Mouse (Mus musculus) stomach, embryonic 14.5 days (tissue): Measurements from ENCODE around the gene Creg2. TPM values are rescaled to one million over a fixed set of nuclear protein-coding genes. Genes with fewer than 3 reads are reported as not detected.

ENCODE experiments used
- ATAC-seq: fragments of 200-750 bp; cut with Nextera tagmentation; 2 replicates; pipeline ENCODE4 v1.8.0; 2017; ENCODE audit warnings: low read depth, moderate TSS enrichment; ENCODE audit not compliant: insufficient number of reproducible peaks, insufficient read depth, low FRiP score
- H3K27ac ChIP-seq: fragments of 300-500 bp; sonication (generic); 2 replicates; pipeline ENCODE4 v1.5.1; 2014; ENCODE audit warnings: mild to moderate bottlenecking, low read length, moderate library complexity, mixed read lengths
- H3K27me3 ChIP-seq: fragments of 300-500 bp; sonication (generic); 2 replicates; pipeline ENCODE4 v1.6.1; 2014; ENCODE audit warnings: low read length, control low read depth, mixed read lengths; ENCODE audit not compliant: control insufficient read depth, insufficient read depth
- H3K36me3 ChIP-seq: fragments of 300-500 bp; sonication (generic); 2 replicates; pipeline ENCODE4 v1.6.1; 2014; ENCODE audit warnings: mild to moderate bottlenecking, control low read depth, low read length, moderate library complexity, mixed read lengths; ENCODE audit not compliant: control insufficient read depth, insufficient read depth
- H3K4me1 ChIP-seq: fragments of 300-500 bp; sonication (generic); 2 replicates; pipeline ENCODE4 v1.6.1; 2014; ENCODE audit warnings: low read length, control low read depth, mixed read lengths; ENCODE audit not compliant: control insufficient read depth, insufficient read depth
- H3K4me2 ChIP-seq: fragments of 300-500 bp; sonication (generic); replicated peaks from 2 replicates; pipeline ENCODE4 v1.6.1; 2014; ENCODE audit warnings: low read depth, low read length, control low read depth
- H3K4me3 ChIP-seq: fragments of 300-500 bp; sonication (generic); 2 replicates; pipeline ENCODE4 v1.5.1; 2014; ENCODE audit warnings: low read depth, low read length, control low read depth
- H3K9ac ChIP-seq: fragments of 300-500 bp; sonication (generic); replicated peaks from 2 replicates; pipeline ENCODE4 v1.6.1; 2014; ENCODE audit warnings: low read depth, mild to moderate bottlenecking, control low read depth, low read length, moderate library complexity, mixed read lengths
- H3K9me3 ChIP-seq: fragments of 300-500 bp; sonication (generic); 2 replicates; pipeline ENCODE4 v1.6.1; 2016; ENCODE audit warnings: low read depth, low read length, control low read depth; ENCODE audit not compliant: control insufficient read depth
- WGBS: fragments of 180-500 bp; shearing (Covaris S2); extraction: QIAGEN DNeasy Blood & Tissue Kit; methylation state at CpG from one replicate; pipeline ENCODE4 v1.1.7; 2014; 5-methylcytosine and 5-hydroxymethylcytosine counted together
- polyA plus RNA-seq: library from polyadenylated mRNA; unstranded; fragments of >200 nt; fragmentation: Nextera tagmentation; extraction: Ambion mirVana; gene quantifications from 2 replicates; pipeline ENCODE4 v1.2.1, GENCODE M21; 2014

Gene Creg2
- polyA plus RNA-seq, 1 experiment from 2014 or later: 0.29 TPM

- Histone ChIP-seq H3K36me3 (no peaks in the 10 kb centered on the region), H3K27me3 (0 out of 2 replicates have a peak, but pooled peaks cover 12% of the 10 kb centered on the region), H3K4me2 (no peak overlapping the region), H3K9me3 (0 out of 2 replicates have a peak, but pooled peaks cover 4% of the 10 kb centered on the region), H3K4me3 (no peak overlapping the region), H3K27ac (no peak overlapping the region), H3K4me1 (peaks cover 4% of the 10 kb centered on the region; the same call in 1 of the 2 replicates), H3K9ac (no peak overlapping the region)
- ATAC-seq: no peak
- 57% methylated on average over 8 of the region's 8 CpGs for WGBS
Measured at GRCm38 (mm10) chr1:39645905-39646759, 5.1 kb downstream of the Creg2 start.

- Histone ChIP-seq H3K4me3 (no peak overlapping the region), H3K27me3 (0 out of 2 replicates have a peak, but pooled peaks cover 6% of the 10 kb centered on the region), H3K4me1 (no peaks in the 10 kb centered on the region), H3K4me2 (no peak overlapping the region), H3K9ac (no peak overlapping the region), H3K36me3 (no peaks in the 10 kb centered on the region), H3K9me3 (0 out of 2 replicates have a peak, but pooled peaks cover 4% of the 10 kb centered on the region), H3K27ac (no peak overlapping the region)
- ATAC-seq: no peak
- 63% methylated on average over 1 of the region's 1 CpGs for WGBS
Measured at GRCm38 (mm10) chr1:39644333-39644732, 6.9 kb downstream of the Creg2 start.

GRCm38 (mm10) chr1:39641667-39642066 is 9.6 kb downstream of the Creg2 start:
- Histone ChIP-seq H3K9me3 (0 out of 2 replicates have a peak, but pooled peaks cover 4% of the 10 kb centered on the region), H3K36me3 (no peaks in the 10 kb centered on the region), H3K4me1 (no peaks in the 10 kb centered on the region), H3K4me2 (no peak overlapping the region), H3K4me3 (no peak overlapping the region), H3K27ac (no peak overlapping the region), H3K27me3 (no peaks in the 10 kb centered on the region), H3K9ac (no peak overlapping the region)
- no peak for ATAC-seq
- 87% methylated on average over 7 of the region's 7 CpGs for WGBS

- ATAC-seq: 0 out of 2 replicates have a peak, but pooled peaks have one; percentile 10
- no peak overlapping the region for H3K4me3 ChIP-seq
Measured at GRCm38 (mm10) chr1:39637139-39637538, 14.1 kb downstream of the Creg2 start.

GRCm38 (mm10) chr1:39636660-39637059 is 14.6 kb downstream of the Creg2 start:
- no peak overlapping the region for H3K4me2 ChIP-seq
- no peaks in the 10 kb centered on the region for H3K27me3 ChIP-seq
- H3K4me1 ChIP-seq: no peaks in the 10 kb centered on the region
- no peak overlapping the region for H3K9ac ChIP-seq
- H3K9me3 ChIP-seq: 0 out of 2 replicates have a peak, but pooled peaks cover 1% of the 10 kb centered on the region
- H3K27ac ChIP-seq: no peak overlapping the region
- peak; percentile 85 for ATAC-seq
- no peaks in the 10 kb centered on the region for H3K36me3 ChIP-seq
- H3K4me3 ChIP-seq: no peak overlapping the region
- 8% methylated on average over 5 of the region's 5 CpGs for WGBS

More at GRCm38 (mm10) chr1:39637139-39637538, 14.1 kb downstream of the Creg2 start:
- Histone ChIP-seq H3K9me3 (0 out of 2 replicates have a peak, but pooled peaks cover 4% of the 10 kb centered on the region), H3K27me3 (no peaks in the 10 kb centered on the region), H3K27ac (no peak overlapping the region), H3K4me2 (no peak overlapping the region), H3K4me1 (no peaks in the 10 kb centered on the region), H3K36me3 (no peaks in the 10 kb centered on the region), H3K9ac (no peak overlapping the region)
- WGBS: 58% methylated on average over 8 of the region's 8 CpGs

- no peak overlapping the region for H3K4me3 ChIP-seq
- H3K36me3 ChIP-seq: no peaks in the 10 kb centered on the region
- no peak overlapping the region for H3K4me2 ChIP-seq
- H3K4me1 ChIP-seq: no peaks in the 10 kb centered on the region
- H3K9me3 ChIP-seq: no peaks in the 10 kb centered on the region
- no peak for ATAC-seq
- no peak overlapping the region for H3K9ac ChIP-seq
- H3K27me3 ChIP-seq: no peaks in the 10 kb centered on the region
- H3K27ac ChIP-seq: no peak overlapping the region
- WGBS: 43% methylated on average over 5 of the region's 5 CpGs
Measured at GRCm38 (mm10) chr1:39636196-39636595, 15.1 kb downstream of the Creg2 start.

GRCm38 (mm10) chr1:39628606-39629005 is 22.7 kb downstream of the Creg2 start:
- Histone ChIP-seq H3K27me3 (no peaks in the 10 kb centered on the region), H3K9me3 (no peaks in the 10 kb centered on the region), H3K27ac (no peak overlapping the region), H3K4me1 (no peaks in the 10 kb centered on the region), H3K9ac (no peak overlapping the region), H3K36me3 (no peaks in the 10 kb centered on the region), H3K4me3 (no peak overlapping the region), H3K4me2 (no peak overlapping the region)
- WGBS: 83% methylated on average over 9 of the region's 9 CpGs
- ATAC-seq: no peak

GRCm38 (mm10) chr1:39625491-39625890 is 25.8 kb downstream of the Creg2 start:
- no peak overlapping the region for H3K9ac ChIP-seq
- no peak overlapping the region for H3K4me3 ChIP-seq
- H3K27ac ChIP-seq: no peak overlapping the region
- H3K4me2 ChIP-seq: no peak overlapping the region
- ATAC-seq: no peak
- no peaks in the 10 kb centered on the region for H3K4me1 ChIP-seq
- no peaks in the 10 kb centered on the region for H3K36me3 ChIP-seq
- 54% methylated on average over 3 of the region's 3 CpGs for WGBS
- no peaks in the 10 kb centered on the region for H3K9me3 ChIP-seq
- no peaks in the 10 kb centered on the region for H3K27me3 ChIP-seq
